Mouse (Mus musculus) MN1 (cell line): ENCODE results near the gene Ahnak2.

Experiments
- DNase-seq: peaks from one replicate; pipeline ENCODE4 v3.0.0-alpha.2; 2016; ENCODE audit warnings: low spot score

Gene Ahnak2

DNA sequence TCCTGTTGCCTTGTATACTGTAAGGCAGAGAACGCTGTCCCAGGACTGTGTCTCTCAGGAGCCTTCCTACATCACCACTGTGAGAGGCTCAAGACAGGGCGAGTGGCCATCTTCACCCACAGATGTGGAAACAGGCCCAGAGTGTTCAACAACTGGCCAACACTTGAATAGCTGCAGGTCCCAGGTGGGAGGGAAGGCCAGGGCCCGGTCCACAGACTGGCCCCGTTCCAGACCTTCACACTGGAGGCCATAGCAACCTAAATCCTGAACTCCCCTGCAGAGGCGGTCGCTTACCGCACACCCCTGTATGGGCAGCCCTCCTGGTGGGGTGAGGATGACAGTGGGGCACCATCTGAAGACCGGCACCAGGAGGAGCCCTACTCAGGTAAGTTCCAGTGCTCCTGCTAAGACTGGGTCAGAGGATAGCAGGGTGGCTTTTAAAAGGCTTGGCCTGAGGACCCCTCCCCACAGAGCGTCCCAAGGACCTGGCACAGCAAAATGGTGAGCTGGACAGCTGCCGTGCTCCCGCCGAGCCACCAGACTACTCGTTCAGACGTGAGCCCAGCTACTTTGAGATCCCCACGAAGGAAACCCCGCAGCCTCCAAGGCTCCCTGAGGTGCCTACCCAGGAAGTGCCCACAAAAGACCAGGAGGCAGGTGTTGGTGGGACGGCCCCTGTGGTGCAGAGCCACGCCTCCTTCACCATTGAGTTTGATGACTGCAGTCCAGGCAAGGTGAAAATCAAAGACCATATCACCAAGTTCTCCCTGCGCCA, 67.4 kb downstream of the Ahnak2 start:
- no peak for DNase-seq

- no peak for DNase-seq
Observed at GRCm38 (mm10) chr12:112734108-112734820, 68.2 kb downstream of the Ahnak2 start.

DNA sequence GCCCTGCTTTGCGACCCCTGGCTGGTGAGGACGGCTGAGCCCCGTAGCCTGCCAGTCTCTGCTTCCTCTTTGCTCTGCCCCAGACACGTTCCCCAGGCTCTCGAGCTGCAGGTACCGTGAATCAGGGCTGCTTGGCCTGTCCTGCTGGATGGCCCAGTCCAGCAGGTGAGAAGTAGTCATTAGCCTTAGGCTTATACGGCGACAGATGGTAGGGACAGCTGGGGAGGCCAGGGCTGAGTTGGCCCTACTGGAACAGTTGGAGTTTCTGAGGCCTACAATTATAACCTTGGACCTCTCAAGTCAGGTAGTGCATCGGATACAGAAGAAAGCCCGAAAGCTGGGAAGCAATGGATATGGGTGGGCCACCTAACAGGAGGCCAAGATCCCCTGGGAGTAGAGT, 69.9 kb downstream of the Ahnak2 start:
- DNase-seq = no peak

GRCm38 (mm10) chr12:112730808-112731207, 71.6 kb downstream of the Ahnak2 start:
- DNase-seq = no peak

DNA sequence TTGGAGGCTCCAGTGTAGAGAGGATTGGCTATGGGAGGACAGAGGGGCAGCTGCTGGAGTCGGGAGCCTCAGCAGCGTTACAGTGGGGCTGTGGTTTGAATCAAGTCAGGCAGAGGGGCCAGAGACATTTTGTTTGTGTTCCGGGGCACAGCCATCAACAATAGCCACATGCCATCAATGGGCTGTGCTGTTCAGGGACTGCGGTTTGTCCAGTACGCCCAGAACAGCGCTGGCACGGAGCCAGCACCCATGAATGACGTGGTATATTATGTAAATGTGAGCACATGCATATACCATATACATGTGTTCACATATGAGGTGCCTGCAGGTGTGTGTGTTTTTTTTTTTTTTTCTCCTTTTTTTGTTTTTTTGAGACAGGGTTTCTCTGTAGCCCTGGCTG, 74.7 kb downstream of the Ahnak2 start:
- DNase-seq = no peak

DNA sequence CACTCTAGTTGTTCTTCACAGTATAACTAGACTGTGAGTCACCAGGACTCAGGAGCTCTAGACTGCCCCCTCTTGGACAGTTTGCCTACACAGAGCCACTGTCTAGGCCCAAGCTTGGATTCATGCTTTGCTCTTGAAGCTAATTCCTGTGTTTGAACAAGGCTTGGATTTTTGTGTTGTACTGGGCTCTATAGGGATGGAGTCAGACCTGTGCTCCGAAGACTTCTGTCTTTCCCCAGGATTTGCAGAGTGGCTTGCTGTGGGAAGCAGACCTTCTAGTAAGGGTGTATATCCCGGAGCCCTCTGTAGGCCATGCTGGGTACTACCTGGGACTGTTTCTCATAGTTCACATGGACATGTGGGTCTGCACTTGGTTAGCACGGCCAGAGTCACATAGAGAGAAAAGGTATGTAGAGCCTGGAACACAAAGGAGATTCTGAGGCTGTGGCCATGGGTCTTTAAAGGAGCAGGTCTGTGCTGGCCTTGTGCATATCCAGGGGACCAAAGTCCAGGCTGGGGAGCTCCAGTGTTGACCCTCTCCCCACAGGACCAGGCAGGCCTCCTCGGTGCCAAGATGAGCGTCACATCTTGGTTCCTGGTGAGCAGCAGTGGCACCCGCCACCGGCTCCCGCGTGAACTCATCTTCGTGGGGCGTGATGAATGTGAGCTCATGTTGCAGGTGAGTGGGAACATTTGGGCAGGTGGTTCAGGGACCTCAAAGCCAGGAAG, 78.2 kb downstream of the Ahnak2 start:
- peak; percentile 67 for DNase-seq

GRCm38 (mm10) chr12:112723445-112723844, 79.0 kb downstream of the Ahnak2 start:
- no peak for DNase-seq

- DNase-seq = no peak
Observed at GRCm38 (mm10) chr12:112723028-112723330, 79.5 kb downstream of the Ahnak2 start.

DNA sequence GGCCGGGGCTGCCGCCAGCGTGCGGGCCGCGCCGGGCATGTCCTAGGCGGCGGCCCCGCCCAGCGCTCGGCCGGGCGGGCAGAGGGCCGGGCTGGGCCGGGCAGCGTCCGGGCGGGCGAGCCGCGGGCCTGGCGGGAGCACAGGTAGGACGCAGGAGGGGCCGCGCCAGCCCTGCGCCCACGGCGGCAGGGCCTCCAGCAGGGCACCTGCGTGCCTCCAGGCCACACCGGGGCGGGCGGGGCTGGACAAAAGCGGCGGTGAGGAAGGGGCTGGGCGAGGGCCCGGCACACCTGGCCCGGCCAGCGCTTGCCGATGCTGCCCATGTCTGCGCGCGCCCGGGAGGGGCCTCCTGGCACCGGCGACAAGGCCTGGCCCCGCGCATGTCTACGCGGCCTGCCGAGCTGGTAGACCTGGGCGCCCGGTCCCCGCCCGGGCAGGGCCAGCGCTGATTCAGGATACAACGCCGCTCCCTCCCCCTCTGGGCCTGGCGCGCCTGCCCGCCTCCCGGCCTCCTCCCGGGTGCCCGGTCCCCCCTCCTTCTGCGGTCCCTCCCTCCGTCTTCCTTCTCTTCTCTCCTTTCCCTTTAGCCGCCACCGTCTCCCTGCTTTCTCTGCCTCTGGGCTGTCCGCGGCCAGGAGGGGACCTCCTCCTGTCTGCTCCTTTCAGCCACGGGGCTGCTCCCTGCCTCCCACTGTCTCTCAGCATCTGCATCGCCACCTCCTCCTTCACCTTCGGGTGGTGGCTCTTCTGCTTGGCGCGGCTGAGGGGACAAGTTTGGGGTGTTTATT, 80.0 kb downstream of the Ahnak2 start:
- DNase-seq = peak; percentile 41
